Mouse (Mus musculus): ENCODE data around the gene 4930523C07Rik.

The 4930523C07Rik gene

GRCm38 (mm10) chr1:160044237-160045021 is at the start of gene 4930523C07Rik:
4930523C07Rik (plus strand) TSS chr1:160044382.
- no peak for DNase-seq (ENCODE audit: low read depth)

DNA sequence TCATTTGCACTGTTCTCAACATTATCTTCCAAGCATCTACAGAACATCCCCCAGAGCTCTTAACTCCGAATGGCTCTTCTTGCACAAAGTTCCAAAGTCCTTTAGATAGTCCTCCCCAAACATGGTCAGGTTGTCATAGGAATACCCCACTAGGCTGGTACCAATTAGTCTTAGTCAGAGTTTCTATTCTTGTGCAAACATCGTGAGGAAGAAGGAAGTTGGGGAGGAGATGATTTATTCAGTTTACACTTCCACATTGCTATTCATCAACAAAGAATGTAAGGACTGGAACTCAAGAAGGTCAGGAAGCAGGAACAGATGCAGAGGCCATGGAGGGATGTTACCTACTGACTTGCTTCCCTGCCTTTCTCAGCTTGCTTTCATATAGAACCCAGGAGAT is 46.9 kb upstream of the 4930523C07Rik start:
- no peak for DNase-seq (ENCODE audit: low read depth)

DNA sequence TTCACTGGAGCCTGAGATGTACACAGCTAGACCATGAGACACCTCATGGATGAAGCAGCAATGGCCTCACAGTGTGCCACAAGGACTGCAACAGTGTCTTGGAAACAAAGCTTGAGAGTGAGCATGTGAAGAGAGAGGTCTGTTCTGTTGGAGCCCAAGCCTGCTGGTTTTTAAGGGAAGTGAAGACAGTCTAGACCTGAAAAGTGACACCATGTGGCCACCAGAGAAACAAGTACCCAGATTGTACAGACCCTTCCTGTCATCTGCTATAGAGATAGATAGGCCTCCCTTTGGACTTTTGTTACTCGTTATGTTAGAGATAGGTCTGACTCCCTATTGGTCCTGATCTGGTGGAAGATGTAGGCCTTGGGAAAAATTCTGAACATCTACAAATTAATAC is 45.8 kb upstream of the 4930523C07Rik start:
- DNase-seq (ENCODE audit: low read depth) = no peak

DNA sequence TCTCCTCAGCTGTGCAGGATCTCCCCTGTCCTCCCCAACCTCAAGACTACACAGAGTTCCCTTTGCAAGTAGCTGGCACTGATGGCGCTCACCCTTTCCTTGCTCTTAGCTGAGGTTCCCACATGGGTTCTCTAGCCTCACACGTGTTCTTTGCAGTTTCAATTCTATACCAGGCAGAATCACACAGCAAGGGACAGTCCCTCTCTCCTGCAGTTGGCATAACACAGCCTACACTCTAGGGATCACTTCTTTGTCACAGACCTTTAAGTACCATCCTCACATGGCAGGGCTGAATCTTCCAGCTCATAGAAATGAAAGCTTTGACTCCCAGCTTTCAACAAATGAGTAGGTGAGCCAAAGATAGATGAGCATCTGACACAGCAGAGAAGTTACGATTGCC is 45.0 kb upstream of the 4930523C07Rik start:
- no peak for DNase-seq (ENCODE audit: low read depth)

DNA sequence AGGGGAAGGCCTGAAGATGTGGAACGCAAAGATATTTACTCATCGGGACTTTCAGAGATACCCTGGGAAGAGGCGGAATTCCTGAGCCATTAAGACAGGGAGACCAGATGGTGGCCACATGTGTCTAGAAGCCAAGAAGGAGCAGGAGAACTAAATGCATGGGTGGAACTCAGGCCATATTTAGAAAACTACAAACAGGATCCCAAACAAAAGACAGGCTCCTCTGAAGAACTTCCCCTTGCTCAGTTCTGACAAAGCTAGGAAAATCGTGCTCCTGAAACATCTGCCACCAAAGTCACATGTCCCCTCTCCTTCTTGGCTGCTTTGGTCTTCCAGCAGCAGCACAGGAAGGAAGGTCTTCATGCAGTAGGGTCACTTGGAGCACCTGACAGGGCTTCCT is 38.9 kb upstream of the 4930523C07Rik start:
- DNase-seq (ENCODE audit: low read depth) = no peak

DNA sequence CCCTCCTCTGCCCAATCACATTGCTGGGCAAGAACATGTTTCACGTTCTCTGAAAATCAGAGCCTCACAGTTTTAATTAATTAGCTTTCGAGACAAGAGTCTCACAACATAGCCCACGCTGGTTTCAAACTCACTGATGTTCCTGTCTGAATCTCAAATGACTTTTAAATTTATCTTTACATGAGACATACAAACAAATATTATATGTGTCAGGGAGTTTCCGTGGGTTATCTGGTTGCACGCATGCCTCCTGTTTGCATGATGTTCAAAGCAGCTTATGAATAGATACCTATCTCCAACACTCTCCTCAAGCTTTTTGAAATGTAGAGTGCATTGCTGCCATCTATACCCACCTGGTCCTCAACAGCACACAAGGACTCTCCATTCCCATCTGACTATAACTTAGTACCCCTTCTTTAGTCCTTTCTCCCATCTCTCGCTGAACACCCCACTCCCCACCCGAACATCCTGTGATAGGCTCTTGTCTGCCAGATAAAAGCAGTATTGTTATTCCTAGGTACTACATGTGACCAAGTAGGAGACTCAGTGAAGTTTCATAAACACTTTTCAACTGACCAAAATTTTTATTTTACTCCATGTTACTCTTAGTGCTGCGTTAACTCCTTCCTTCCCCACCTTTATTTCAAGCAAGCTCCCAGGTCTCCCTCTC is 37.1 kb upstream of the 4930523C07Rik start:
- DNase-seq (ENCODE audit: low read depth) = no peak

- DNase-seq (ENCODE audit: low read depth) = no peak
These were observed 31.1 kb upstream of the 4930523C07Rik start for GRCm38 (mm10) chr1:160013042-160013441.

DNA sequence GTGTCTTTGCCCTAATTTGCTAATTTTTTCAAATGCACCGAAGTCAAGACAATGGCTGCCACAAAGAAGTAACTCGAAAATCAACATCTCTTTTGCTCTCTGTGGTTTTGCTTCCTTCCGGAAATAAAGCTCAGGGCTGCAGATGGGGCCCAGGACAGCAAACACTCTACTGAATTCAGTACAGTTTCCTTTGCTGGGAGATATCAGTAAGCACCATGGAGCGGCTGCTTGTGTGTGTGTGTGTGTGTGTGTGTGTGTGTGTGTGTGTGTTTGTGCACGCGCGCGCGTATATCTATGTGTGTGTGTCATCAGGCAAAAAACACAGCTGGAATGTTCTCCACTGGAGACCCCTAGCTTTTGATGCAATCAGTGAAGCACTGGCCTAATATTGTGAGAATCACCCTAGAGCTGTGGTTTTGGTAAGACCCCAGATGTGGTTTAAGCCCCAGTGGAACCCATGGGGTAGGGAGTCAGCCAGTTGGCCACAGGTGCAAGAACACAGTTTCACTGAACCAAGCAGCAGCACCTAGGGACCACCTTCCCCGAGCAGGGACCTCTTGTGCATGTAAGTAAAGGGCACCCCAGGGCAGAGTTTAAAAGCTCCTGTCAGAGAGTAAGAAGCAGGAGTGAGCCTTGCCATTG is 19.7 kb upstream of the 4930523C07Rik start:
- no peak for DNase-seq (ENCODE audit: low read depth)

DNA sequence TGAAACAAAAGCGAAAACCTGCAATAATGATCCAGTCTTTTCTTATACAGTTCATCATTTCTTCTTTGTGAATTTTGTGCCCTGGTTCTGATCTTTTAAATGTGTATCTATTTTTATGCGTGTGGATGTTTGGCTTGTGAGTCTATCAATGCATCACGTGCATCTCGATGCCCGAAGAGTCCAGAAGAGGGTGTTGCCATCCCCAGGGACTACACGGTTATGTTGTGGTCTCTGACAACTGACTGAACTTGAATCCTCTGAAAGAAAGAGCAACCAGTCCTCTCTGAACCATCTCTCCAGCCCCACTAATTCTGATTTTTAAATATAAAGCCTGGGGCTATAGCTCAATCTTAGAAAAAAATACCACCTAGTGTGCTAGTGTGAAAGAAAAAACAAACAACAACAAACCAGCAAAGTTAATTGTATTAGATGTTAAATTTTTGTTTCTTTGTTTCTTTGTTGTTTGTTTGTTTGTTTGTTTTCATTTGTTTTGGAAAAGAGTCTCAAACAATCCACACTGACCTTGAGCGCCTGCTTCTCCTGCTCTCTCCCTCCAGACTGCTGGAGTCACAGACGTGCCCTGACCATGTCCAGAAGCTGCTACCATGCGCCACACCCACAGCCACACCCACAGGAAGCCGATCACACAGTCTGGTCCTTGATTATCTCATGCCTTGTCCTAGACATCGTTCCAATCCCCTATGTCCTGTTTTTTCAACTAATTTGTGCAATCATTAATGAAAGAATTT is 18.9 kb upstream of the 4930523C07Rik start:
- DNase-seq (ENCODE audit: low read depth) = no peak

DNA sequence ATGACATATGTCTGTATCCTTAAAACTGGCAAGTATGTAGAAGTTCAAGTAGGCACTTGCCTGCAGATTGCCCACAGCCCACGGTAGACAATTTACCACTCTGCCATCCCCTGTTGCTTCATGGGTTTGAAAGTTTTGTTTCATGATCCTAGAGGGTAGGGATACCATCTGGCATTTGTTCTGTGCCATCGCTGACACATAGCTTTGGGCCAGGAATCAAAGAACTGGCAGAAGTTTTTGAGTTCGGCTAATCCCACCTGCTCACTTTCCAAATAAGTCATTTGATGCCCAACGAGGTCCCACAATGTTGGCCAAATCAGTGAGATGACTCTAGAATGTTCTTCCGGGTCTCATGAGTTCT is 18.3 kb upstream of the 4930523C07Rik start:
- no peak for DNase-seq (ENCODE audit: low read depth)

DNA sequence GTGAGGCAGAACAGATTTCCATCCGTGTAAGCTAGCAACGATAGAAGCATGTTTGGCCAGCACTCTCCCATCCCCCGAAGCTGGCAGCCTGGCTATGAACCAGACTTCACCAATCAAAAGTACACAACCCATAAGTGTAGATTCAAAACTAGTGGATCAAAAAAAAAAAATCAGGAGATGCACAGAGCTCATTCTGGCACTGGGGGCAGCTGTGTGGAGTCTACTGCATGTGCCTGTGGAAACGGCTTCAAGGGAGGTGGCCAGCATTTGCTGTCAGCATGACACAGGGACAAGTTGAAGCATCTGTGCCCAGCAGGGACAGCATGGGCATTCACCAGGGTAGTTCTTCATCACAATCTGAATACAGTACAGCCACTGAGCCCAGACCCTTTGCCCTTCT is 16.2 kb upstream of the 4930523C07Rik start:
- no peak for DNase-seq (ENCODE audit: low read depth)

DNA sequence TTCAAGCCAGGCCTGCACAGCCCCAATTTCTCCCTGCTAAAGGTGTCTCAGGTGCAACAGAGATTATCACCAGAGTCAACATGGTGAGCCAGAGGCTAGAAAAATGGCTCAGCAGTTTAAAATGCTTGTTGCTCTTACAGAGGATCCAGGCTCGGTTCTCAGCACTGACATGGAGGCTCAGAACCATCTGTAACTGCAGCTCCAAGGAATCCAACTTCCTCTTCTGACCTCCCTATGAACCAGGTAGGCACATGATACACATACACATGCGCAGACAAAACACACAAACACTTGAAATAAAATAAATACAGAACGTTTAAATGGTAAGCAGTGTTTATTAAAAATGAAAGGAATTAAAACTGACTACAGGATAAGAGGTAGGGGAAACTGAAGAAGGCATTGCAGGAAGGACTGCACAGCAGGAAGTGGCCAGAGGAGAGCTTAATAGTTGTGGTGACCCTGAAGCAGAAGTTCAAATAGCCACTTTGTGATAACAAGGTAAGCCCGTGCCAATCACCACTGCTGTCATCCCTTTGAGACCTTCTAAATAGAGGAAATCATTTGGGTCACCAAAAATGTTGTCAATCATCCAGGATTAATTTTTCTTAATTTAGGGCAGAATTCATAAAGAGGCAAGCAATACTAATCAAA is 10.1 kb upstream of the 4930523C07Rik start:
- no peak for DNase-seq (ENCODE audit: low read depth)

- DNase-seq (ENCODE audit: low read depth) = no peak
These were observed 8.6 kb upstream of the 4930523C07Rik start for GRCm38 (mm10) chr1:160035561-160035960.

GRCm38 (mm10) chr1:160036996-160037521 is 7.1 kb upstream of the 4930523C07Rik start:
- no peak for DNase-seq (ENCODE audit: low read depth)

DNA sequence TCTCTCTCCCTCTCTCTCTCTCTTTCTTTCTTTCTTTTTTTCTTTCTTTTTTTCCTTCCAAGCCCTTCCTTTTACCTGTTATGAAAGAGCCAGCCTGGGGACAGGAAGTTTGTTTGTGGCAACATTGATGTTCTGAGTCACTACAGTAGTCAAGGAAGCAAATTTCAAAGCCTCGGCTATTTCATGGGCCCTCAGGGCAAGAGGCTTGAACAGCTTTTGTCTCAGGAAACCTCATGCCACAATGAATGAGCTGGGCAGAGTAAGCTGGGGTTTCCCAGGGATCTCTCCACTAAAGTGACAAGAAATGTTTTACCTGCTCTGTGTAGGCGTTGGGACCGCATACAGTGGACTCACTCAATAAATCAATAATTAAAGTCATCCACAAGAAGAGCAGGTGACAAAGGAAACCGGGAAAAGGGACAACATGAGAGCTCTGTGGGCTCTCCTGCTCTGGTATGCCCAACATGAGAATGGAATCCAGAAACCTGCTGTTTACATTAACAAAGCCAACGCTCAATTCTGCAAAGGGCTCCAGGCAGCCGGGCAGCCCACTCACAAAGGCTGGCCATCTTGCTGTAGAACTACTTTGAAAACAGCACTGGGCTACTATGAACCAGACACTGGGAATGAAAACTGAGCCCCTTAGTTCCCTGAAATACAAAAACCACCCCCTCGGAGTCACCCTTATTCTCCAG is 4.1 kb upstream of the 4930523C07Rik start:
- DNase-seq (ENCODE audit: low read depth) = no peak

DNA sequence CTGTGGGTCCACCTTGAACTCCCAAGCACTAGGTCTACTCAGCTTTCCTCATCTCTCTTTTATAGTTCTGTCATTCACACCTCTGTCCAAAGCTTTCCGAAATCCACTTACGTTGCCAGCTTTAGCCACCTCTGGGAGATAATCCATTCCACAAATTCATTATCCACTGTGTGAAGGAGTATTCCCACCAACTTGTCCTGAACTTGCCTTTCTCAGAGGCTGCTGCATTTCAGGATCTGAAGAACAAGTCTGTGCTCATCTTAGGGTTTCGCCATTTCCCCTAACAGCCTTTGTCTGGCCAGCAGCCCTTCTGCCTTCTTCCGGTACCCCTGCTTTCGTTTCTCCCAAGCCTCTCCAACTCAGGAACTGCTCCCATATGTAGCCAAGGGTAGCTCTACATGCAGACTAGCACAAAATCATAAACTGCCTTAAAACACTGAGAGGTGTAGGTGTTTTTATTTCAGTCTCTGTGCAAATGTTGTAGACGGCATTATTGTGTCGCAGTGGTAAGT is 2.9 kb upstream of the 4930523C07Rik start:
- no peak for DNase-seq (ENCODE audit: low read depth)

DNA sequence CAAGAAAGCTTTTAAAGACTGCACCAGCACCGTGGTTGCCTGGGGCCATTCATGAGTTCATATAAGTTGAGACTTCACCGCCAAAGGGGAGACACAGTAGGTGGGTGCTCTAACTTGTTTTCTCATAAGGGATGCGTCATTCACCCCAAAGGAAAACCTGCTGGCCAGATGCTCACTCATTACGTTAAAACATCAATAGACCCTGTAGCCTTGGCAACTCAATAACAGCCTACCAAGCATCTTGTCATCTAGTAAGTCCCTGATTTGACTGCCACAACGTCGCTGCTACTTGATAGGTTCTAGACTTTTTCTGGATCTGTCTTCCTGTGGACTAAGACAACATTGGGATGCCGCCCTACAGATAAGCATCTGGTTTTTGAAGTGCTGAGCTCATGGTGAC is 1.8 kb upstream of the 4930523C07Rik start:
- no peak for DNase-seq (ENCODE audit: low read depth)

DNA sequence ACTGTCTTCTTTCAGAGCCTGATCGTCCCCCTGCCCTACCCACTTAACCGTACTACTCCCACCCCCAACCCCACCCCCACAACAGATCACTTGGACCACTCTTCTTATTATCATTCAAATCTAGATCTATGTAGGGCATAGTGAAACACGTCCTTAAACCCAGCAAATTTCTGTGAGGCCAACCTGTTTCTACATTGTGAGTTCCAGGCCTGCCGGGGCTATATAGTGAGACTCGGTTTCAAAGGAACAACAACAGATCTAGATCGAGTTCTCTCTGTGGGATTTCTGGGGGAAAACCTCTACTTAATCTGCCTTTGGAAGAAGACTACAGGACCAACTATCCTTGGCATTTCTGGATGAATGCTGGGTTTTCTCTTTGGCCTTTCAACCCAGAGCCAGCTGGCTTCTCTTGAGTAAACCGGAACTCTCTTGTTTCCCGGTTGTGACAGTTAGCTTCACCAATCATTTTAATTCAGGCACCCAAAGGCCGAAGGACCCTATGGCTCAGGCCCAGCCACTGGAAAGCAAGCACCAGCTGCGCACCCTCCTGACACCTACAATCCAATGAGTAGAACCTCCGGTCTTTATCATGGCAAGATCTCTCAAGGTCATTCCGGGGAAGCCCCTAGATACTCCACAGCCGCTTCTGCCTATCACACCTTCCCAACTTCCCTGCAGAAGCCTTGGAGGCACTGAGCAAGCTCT is 759 bp upstream of the 4930523C07Rik start:
- DNase-seq (ENCODE audit: low read depth) = no peak

- no peak for DNase-seq (ENCODE audit: low read depth)
These were observed 1.0 kb downstream of the 4930523C07Rik start for GRCm38 (mm10) chr1:160045056-160045715.

- DNase-seq (ENCODE audit: low read depth) = no peak
These were observed 1.8 kb downstream of the 4930523C07Rik start for GRCm38 (mm10) chr1:160045971-160046370.

All from c-Kit-positive CD71-negative TER-119-negative erythroid progenitor cells, embryonic 14.5 days (primary cell).